Mouse (Mus musculus): Measurements from ENCODE around the gene Olfr1097.

The Olfr1097 gene

DNA sequence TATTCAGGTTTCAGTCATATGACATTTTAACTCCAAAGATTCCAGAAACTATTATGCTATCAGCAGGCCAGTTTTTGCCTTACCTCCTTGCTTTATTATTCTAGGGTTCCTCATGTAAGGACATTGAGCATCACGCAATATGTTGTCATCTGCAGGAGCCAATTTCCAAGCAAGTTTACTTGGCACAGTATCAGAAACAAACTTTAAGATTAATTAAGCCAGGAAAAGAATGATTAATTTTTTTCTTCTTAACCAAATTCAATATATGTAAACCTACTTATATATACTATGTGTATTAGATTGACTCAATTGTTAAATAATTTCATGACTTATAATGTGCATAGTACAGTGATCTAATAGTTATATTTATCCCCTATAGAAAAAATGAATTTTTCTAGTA lies at the start of gene Olfr1097:
Gene Olfr1097, minus strand, starts transcription at position 101 of the 400 bp plus-strand sequence.
- no peak for DNase-seq (ENCODE audit: low spot score)

GRCm38 (mm10) chr2:86926557-86926956 lies 34.5 kb upstream of the Olfr1097 start:
- DNase-seq (ENCODE audit: low spot score) = no peak

DNA sequence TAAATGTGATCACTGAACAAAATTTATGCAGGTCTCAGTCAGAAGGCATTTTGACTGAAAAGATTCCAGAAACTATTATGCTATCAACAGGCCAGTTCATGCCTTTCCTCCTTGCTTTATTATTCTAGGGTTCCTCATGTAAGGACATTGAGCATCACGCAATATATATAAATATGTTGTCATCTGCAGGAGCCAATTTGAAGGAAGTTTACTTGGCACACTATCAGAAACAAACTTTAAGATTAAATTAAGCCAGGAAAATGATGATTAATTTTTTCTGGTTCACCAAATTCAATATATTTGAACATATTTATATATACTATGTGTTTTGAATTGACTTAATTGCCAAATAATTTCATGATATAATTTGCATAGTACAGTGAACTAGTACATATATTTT lies 32.4 kb upstream of the Olfr1097 start, which contains the start of gene Olfr1098:
Gene Olfr1098, minus strand, starts transcription at position 101 of the 400 bp plus-strand sequence.
- DNase-seq (ENCODE audit: low spot score) = no peak

- no peak for DNase-seq (ENCODE audit: low spot score)
Observed at GRCm38 (mm10) chr2:86905647-86906046, 13.6 kb upstream of the Olfr1097 start.

- DNase-seq (ENCODE audit: low spot score) = no peak
Observed at GRCm38 (mm10) chr2:86874702-86875101, 17.3 kb downstream of the Olfr1097 start, which contains the start of gene Gm13723. Gm13723 (minus strand) TSS chr2:86874802.

- no peak for DNase-seq (ENCODE audit: low spot score)
Observed at GRCm38 (mm10) chr2:86851596-86851995, 40.4 kb downstream of the Olfr1097 start, which contains the start of gene Olfr1095. Olfr1095 (minus strand) TSS chr2:86851696.

Measured in ovary, postnatal 36 days (tissue).